Mouse (Mus musculus): ENCODE data around the gene Grm8. TPM values are rescaled to one million over a fixed set of nuclear protein-coding genes. Genes with fewer than 3 reads are reported as not detected.

Grm8 gene
- total RNA-seq, 2 experiments from 2014 or later = 22.9 to 27.3 TPM

DNA sequence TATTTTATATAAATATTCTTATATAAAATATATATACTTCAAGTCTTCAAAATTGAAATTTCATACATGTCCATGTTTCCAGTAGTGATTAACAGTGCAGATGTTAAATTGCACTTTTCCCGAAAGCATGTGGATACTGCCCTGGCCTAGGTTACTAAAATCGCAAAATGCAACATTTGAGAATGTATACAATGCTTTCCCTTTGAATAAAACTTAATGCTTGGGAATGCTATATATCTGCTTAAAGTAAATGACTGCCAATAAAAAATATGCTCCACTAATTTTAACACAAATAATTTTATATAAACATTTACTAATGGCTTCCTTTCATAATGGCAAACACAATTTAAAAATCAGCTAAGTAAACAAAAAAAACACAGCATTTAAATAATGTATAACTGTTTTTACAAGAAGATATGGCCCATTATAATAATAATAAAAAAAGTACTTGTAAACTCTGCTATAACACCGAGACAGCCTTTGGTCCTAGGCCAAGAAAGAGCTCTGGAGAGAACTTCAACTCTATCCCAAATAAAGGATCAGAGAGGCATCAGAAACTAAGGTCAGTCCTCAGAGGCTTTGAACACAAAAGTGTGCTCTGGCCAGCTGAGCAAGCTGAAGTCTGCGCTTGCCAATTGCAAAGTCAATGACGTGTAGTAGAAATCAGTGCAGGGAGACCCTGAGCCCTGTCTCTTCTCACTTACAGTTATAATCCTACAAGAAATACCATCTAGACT is 820.5 kb downstream of the Grm8 start:
- no peak for TF ChIP-seq CTCF (IDR thresholded peaks at IDR 0.05)
- DNase-seq (ENCODE audit: extremely low spot score in 1 of 2, low spot score in 2 of 2) = no peak
- no peak overlapping the region for H3K4me3 ChIP-seq
- intact Hi-C loops (cut with DNase I) = no loop called here
- H3K27ac ChIP-seq = no peak overlapping the region

DNA sequence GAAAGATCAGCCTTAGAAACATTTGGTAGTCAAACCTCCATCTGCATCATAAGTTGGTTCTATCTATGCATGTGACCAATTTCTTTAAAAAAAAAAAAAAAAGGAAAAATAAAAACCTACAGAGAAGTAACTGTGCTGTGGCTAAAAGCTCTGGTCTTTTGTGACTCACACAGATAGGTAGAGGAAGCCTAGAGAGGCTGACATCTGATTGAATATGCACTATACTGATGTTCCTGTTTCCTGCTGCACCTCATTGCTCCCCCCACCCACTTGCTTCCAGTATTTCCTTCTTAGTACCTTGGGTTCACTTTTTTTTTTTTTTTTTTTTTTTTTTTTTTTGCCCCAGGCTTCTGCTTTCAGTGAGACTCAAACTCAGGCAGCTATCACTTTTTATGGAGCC is 824.6 kb downstream of the Grm8 start:
- no peak overlapping the region for H3K4me3 ChIP-seq
- no peak for DNase-seq (ENCODE audit: extremely low spot score in 1 of 2, low spot score in 2 of 2)
- intact Hi-C loops (cut with DNase I) = no loop called here
- H3K27ac ChIP-seq = no peak overlapping the region
- no peak for TF ChIP-seq CTCF (IDR thresholded peaks at IDR 0.05)

DNA sequence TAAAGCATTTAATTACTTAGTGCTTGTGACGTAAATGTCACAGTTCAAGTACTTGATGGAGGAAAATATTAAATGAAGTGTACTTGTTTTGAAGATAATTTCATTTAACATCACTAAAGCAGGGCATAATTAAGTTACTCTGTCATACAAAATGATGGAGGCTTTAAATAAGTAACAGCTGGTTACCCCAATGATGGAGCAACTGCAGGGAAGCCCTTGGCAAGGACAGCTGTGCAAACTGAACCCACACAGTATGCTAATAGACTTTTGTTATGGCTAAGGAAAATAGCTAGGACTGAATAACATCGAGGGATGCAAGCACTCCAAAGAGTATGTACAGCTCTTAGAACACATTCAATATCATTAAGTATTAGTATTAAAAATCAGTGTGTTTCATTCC is 829.6 kb downstream of the Grm8 start:
- H3K4me3 ChIP-seq = no peak overlapping the region
- DNase-seq (ENCODE audit: extremely low spot score in 1 of 2, low spot score in 2 of 2) = no peak
- TF ChIP-seq CTCF (IDR thresholded peaks at IDR 0.05) = no peak
- no peak overlapping the region for H3K27ac ChIP-seq
- intact Hi-C loops (cut with DNase I) = no loop called here

DNA sequence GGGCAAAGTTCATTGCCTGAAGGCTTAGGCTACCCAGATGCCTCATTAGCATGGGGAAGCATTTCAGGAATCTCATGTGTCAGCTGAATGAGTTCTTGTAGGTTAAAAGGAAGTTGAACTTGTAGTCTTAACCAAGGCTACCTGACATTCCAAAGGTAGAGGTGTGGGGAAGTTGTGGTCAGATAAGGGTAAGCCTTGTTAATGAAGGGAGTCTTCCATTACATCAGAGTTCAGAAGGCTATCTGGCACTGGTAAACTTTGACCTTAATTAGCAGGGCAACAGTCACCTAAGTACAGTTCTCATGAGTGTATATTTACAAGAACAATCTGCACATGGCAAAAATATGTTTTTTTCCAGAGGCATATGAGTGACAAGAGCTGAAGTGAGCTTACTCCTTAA is 870.0 kb downstream of the Grm8 start:
- intact Hi-C loops (cut with DNase I) = no loop called here
- no peak overlapping the region for H3K27ac ChIP-seq
- H3K4me3 ChIP-seq = no peak overlapping the region
- DNase-seq (ENCODE audit: extremely low spot score in 1 of 2, low spot score in 2 of 2) = no peak
- TF ChIP-seq CTCF (IDR thresholded peaks at IDR 0.05) = no peak

DNA sequence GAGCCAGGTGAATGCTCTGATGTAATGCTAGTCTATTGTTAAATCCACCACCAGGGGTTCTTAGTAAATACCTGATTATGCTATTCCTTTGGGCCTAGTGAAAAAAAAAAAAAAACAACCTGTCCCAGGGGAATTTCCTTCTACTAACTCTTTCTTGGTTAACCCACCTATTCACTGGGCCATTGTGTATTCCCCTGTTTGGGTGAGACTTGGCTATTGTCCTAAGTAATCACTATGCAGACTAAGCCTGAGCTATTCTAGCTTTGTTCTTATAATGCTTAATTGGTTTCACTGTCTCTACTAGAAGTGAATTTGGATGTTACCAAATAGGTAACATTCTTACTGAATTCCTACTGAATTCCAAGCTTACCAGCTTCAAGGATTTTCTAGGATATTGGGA is 872.4 kb downstream of the Grm8 start:
- no peak for TF ChIP-seq CTCF (IDR thresholded peaks at IDR 0.05)
- intact Hi-C loops (cut with DNase I) = no loop called here
- H3K4me3 ChIP-seq = no peak overlapping the region
- no peak for DNase-seq (ENCODE audit: extremely low spot score in 1 of 2, low spot score in 2 of 2)
- no peak overlapping the region for H3K27ac ChIP-seq

DNA sequence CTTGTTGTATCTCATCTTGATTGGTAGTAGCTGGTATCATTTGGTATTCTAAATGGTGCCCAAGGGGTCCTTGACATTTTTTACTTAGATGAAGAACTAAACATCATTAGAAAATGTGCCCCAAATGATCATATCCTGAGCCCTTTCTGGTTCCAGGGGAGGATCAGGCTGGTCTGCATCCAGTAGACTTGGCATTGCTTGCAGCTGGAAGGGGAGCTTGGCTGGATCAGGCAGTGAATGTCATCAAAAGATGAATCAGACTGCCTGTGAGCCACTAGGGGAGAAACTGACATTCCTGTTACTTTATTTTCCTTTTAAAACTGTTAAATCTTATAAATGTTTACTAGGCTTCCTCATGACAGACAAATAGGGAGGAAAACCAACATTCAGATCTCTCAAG is 894.6 kb downstream of the Grm8 start:
- TF ChIP-seq CTCF (IDR thresholded peaks at IDR 0.05) = no peak; the same call in 1 of the 2 replicates
- DNase-seq (ENCODE audit: extremely low spot score in 1 of 2, low spot score in 2 of 2) = no peak
- intact Hi-C loops (cut with DNase I) = no loop called here

DNA sequence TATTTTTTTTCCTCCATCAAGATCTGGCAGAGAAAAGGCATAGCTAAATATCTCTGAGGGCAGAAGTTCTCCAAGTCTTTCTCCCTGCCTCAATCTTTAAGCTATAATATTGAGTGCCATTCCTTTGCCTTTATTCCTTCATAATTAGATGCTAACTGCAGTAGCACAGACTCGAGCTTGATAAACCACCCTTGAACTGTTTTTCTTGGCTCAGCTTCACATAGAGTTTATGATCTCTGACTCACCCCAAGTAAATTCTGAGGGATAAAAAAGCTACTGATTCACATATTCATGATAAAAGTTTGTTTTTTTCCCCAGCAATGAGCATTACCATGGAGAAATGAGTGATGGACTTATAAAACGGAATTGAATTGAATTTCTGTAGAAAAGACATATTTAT is 895.0 kb downstream of the Grm8 start:
- TF ChIP-seq CTCF (IDR thresholded peaks at IDR 0.05) = no peak
- no peak overlapping the region for H3K4me3 ChIP-seq
- intact Hi-C loops (cut with DNase I) = no loop called here
- H3K27ac ChIP-seq = no peak overlapping the region
- no peak for DNase-seq (ENCODE audit: extremely low spot score in 1 of 2, low spot score in 2 of 2)

More for the DNA sequence above, 894.6 kb downstream of the Grm8 start:
- H3K27ac ChIP-seq = no peak overlapping the region
- no peak overlapping the region for H3K4me3 ChIP-seq

Small RNA genes within 50 kb of the gene (microRNA-seq; reads per million reads assigned to microRNA genes)
- 41.9 to 64.5 reads per million in 2 experiments for gene Mir592

Data from left cerebral cortex, adult 2 months (tissue).